Mouse (Mus musculus) erythroid progenitor cell, adult 5-6 weeks (primary cell): ENCODE data around the gene Mymx. TPM values are rescaled to one million over a fixed set of nuclear protein-coding genes. Genes with fewer than 3 reads are reported as not detected.
"Not testable (repeated sequence)": the region's sequence is repeated elsewhere in the genome, so short reads cannot be mapped to it uniquely, and the experiment has no call there.

ENCODE experiments used
- ATAC-seq: replicated peaks from 2 replicates; pipeline ENCODE4 v1.8.0; 2016; ENCODE audit warnings: moderate number of reproducible peaks, mild to moderate bottlenecking, moderate TSS enrichment, inconsistent platforms; ENCODE audit not compliant: poor library complexity, low FRiP score, severe bottlenecking
- total RNA-seq, 2 experiments: library from RNA; stranded (forward) in 1 of 2; stranded (reverse) in 1 of 2; fragments of 150-400 nt in 1 of 2; fragments of 186-747, 209-891 nt in 1 of 2; gene quantifications; 2 replicates each; pipeline versions ENCODE4 v1.2.3 to v1.2.4; 2015 to 2017; ENCODE audit warnings: low replicate concordance in 2 of 2

Gene Mymx
- total RNA-seq (2015; ENCODE audit: low replicate concordance) (not detected in 2 replicates), total RNA-seq (2017; ENCODE audit: low replicate concordance) (not detected in 2 replicates)

GRCm38 (mm10) chr17:45601877-45602304 lies at the start of gene Mymx:
Gene Mymx (minus strand): TSS chr17:45602102.
- no peak for ATAC-seq

DNA sequence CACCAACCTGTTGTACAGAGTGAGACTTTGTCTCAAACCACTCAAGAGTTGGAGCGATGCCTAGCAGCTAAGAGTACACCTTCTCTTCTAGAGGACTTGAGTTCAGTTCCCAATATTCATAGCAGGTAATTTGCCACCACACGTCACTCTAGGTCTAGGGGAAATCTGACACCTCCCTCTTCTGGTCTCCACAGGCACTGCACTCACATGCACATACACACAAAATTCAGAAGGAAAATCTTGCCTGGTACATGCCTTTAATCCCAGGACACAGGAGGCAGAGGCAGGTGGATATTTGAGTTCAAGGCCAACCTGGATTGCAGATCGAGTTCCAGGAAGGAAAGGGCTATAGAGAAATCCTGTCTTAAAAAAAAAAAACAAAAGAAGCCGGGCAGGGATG lies 42.3 kb upstream of the Mymx start:
- no peak for ATAC-seq

GRCm38 (mm10) chr17:45642701-45643100 lies 40.8 kb upstream of the Mymx start:
- ATAC-seq: 0 out of 2 replicates have a peak, but pooled peaks have one; percentile 19

- no peak for ATAC-seq
Measured at GRCm38 (mm10) chr17:45641981-45642380, 40.1 kb upstream of the Mymx start.

DNA sequence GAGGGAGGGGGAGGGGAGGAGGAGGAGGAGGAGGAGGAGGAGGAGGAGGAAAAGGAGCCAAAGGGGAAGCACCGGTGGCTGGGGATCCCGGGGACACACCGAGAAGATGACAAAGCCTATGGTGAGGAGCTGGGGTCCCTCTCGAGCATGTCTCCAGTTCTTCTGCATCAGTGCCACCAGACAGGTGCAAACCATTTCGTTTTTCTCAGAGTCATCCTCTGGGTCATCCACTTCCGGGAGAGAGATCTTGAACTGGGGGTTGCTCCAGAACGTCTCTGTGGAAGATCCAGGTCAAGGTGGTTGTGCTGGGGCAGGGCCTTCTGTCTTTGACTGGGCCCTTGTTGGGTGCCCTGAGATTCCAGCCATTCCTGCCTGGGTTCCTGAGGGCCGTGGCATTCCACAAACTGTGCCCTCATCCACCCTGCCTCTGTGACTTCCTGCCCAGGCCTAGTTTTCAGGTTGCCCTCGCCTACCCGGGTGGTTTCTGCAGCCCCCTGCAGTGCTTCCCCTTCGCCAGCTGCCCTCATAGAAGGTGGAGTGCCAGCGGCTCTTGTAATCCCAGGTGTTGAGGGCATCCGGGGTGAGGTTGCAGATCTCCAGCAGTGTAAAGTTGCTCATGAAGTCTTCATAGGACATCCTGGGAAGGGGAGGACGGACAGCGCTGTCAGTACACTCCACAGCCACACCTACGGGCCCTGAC lies 36.8 kb upstream of the Mymx start:
- ATAC-seq: no peak

DNA sequence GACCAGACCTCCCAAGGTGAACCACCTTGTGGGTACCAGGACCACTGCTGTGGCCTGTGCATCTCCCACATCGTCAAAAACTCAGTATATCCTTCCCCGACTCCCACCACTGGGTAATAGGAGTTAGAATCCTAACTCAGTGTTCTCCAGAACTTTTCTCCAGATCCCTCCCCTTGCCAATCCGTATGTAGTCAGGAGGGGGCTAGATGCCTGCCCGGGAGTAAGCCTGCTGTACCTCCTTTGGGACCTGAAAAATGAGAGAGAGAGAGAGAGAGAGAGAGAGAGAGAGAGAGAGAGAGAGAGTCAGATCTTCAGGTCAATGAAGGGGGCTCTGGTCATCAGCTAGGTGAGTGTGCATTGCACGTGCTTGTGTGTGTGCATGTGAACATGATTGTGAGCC lies 32.1 kb upstream of the Mymx start:
- ATAC-seq: no peak

- no peak for ATAC-seq
Measured at GRCm38 (mm10) chr17:45631940-45632339, 30.0 kb upstream of the Mymx start.

DNA sequence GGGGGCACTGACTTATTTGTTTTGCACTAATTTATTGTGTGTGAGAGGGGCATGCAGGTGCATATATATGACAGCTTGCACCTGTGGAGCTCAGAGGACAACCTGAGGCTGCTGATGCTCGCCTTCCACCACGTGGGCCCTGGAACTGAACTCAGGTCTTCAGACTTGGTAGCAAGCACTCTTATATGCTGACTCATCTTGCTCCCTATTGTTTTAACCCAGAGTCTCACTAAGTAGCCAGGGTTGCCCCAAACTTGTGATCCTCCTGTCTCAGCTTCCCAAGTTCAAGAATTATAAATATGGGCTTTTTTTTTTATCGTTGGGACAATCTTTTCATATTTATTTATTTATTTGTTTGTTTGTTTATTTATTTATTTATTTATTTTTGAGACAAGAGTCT lies 29.1 kb upstream of the Mymx start:
- no peak for ATAC-seq

- no peak for ATAC-seq
Measured at GRCm38 (mm10) chr17:45629861-45630694, 28.2 kb upstream of the Mymx start.

DNA sequence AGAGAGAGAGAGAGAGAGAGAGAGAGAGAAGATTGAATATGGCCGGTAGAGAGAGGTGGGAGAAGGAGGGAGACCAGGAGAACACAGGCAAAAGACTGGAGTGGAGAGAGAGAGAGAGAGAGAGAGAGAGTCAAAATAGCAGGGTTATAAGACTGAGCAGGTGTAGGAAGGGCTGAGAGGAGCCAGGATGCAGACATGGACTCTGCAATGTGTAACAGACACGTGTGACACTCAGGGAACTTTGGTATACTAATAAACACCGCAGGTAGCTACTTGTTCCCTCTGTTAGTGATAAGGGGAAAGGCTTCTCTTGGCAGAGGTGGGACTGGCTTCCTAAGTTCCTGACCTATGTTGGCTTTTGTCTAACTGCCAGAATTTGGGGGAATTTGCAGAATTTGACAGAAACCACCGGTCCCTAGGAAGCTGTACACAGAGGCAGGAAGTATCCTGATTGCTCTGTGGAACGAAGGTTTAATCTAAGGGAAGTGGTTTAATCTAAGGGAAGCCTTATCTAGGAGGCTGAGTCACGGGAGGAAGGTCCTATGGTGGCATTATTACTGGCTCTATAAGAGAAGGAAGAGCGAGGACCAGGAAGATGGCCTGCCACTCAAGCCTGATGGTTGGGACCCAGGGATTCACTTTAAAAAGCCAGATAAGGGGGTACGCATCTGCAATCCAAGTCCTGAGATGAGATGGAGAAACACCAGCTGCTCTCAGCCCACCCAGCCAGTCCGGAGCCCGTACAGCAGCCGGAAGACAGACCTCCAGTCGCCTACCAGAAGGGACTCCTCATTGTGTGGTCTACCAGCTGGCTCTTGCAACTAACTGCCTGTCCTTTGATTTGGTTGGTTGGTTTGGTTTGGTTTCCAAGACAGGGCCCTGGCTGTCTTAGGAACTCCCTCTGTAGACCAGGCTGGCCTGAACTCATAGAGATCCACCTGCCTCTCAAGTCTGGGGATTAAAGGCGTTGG lies 27.3 kb upstream of the Mymx start:
- no peak for ATAC-seq

DNA sequence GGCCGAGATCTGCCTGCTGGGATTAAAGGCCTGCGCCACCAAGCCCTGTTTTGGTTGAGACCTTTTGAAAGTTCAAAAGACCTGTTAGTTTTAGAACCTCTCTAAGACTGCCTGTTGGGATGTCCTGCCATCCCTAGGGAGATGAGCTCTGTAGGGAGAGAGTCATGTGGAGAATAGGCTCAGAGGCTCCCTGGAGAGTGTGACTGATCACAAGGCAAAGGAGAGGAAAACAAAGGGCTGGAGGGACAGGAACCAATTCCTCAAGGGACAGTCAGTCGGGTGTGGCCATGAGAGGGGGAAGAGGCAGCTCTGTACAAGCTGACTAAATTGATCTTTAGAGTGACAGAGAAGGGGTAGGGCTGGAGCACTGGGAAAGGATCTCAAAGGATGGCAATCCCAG lies 26.3 kb upstream of the Mymx start:
- no peak for ATAC-seq

DNA sequence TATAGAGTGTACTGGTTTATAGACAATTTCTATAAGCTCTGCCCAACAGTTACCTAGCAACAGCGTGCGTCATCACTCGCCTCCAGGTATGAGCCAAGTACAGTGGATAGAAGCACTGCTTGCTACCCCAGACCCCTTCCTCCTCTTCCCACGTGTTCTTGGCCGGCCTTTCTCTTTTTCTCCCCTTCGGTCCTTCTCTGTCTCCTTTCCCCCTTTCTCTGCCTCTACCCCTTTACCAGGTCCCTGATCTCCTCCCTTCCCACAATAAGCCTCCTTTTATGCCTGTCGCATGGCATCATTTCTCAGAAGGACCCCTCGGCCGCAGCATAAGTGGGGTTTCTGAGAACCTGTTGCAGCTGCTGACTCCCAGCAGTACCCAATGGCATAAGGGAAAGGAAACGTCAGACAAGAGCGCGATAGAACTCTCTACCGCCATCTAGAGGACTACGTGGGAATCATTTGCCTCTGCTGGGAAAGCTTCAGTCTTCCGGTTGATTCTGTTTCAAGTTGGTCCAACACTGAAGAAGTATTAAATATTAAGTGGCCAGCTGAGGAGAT lies 24.8 kb upstream of the Mymx start:
- ATAC-seq: peak; percentile 76

- ATAC-seq: not testable (repeated sequence)
Measured at GRCm38 (mm10) chr17:45623425-45623824, 21.5 kb upstream of the Mymx start.

DNA sequence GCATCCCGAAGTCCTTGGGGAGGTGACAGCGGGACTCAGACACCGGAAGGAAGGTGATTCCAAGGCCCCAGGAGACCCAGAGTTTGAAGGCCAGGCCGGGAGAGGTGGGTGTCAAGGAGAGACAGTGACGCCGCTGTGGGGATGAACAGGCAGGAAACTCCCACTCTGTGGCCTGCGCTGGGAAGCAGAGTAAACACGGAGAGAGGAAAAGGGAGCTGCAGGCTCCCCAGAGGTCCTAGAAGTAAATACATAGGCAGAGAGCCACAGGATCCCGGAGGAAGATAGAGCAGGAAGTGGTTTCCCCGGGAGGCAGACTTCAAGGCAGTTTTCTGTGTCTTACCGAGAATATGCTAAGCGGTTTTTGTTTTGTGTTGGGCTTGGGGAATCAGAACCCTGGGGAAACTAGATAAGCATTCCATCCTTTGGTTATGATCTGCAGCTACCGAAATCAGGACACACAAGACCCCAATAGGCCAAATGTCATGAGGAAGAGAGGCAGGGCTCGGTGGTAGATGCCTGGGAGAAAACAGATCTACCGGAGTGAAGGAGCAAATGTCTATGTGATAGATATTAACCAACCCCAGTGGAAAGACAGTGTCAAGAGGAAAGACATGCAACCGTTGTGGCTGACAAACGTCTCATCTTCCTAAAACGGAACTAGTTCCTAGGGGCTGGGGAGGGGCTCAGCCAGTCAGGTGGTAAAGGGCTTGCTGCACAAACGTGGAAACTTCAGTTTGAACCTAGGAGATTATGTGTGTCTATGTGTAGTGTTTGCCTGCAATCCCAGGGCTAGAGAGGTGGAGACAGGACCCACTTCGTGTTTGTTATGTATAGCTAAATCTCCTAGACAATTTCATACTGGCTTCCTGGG lies 17.7 kb upstream of the Mymx start:
- ATAC-seq: no peak

DNA sequence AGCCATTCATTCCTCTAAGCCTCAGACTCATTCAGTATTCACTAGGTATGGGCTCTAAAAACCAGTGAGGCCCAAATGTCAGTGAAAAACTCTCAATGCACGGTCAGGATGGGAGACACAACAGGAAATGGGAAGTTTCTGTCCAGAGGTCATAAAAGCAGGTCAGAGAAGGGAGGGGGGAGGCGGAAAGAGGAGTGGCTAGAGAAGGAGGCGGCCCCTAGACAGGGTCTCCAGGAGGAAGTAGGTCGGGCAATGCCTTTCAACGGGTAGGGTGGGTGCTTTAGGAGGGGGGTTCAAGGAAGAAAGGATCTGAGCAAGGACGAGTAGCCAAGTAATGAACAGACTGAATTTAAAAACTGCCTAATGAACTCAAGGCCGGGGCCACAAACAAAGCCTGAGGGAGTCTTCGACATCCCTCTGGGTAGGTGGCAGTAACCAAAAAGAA lies 17.1 kb upstream of the Mymx start:
- ATAC-seq: no peak

GRCm38 (mm10) chr17:45617655-45618054 lies 15.8 kb upstream of the Mymx start:
- ATAC-seq: no peak

GRCm38 (mm10) chr17:45616679-45617078 lies 14.8 kb upstream of the Mymx start:
- no peak for ATAC-seq

DNA sequence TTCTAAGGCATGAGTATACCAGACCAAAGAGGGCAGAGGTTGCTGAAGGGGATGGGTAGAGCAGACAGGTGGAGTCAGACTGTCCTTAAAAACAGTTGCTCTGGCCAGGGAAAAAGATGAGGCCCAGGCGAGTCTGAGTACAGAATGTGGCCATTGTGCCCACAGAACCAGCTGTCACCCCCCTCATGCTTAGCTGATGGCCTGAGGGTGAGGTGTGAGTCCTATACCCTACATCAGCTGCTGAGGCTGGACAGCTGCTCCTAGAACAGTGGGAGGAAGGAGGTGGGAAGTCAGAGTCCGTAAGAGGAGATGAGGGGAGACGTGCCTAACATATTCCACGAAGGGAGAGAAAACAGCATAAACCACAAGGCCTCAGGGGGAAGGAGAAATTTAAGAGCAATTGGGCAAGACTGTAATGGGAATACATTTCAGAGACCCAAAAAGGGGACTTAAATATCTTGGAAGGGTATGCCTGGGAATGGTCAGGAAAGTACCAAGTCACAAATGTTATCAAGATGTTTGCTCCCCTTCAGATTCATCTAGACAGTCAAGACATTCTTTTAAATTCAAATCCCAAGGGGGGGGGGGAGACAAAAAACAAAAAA lies 14.2 kb upstream of the Mymx start:
- ATAC-seq: no peak
